Mouse (Mus musculus): ENCODE results near the gene Prdm15. TPM values are rescaled to one million over a fixed set of nuclear protein-coding genes. Genes with fewer than 3 reads are reported as not detected.

Prdm15 gene
- 2.8 and 3.7 TPM in 2 replicates for polyA plus RNA-seq (2015; fragmentation: Nextera tagmentation; extraction: Ambion mirVana)

GRCm38 (mm10) chr16:97851741-97852319 lies at the start of gene Prdm15:
Gene Prdm15 (minus strand): TSS chr16:97851850.
- TF ChIP-seq EP300 (IDR thresholded peaks at IDR 0.05) (no peak), CTCF (IDR thresholded peaks at IDR 0.05) (no peak)
- Histone ChIP-seq H3K4me3 (ENCODE audit: low read depth, low read length) (peak within 1 kb of the TSS; percentile 93), H3K36me3 (ENCODE audit: insufficient read depth, low read length) (no peaks in the 10 kb centered on the region), H3K4me1 (ENCODE audit: insufficient read depth, low read depth, low read length) (peaks cover 8% of the 10 kb centered on the region; the same call in 1 of the 2 replicates), H3K27ac (ENCODE audit: low read length) (peak within 1 kb of the TSS; percentile 99), H3K27me3 (replicated peaks; ENCODE audit: insufficient read depth, low read length) (no peaks in the 10 kb centered on the region), H3K4me2 (replicated peaks; ENCODE audit: low read depth, low read length) (peak within 1 kb of the TSS; percentile 74), H3K9me3 (ENCODE audit: low read length) (no peaks in the 10 kb centered on the region), H3K9ac (replicated peaks; ENCODE audit: low read depth) (peak within 1 kb of the TSS; percentile 98)
- under 1% methylated on average over 29 of the region's 31 CpGs for WGBS
- DNase-seq (ENCODE audit: low spot score) (peak; percentile 90), ATAC-seq (peak; percentile 87)

- ATAC-seq = peak; percentile 95
- H3K4me2 ChIP-seq (replicated peaks; ENCODE audit: low read depth, low read length) = no peak overlapping the region
- 24% methylated on average over 5 of the region's 5 CpGs for whole genome bisulfite sequencing
Measured at GRCm38 (mm10) chr16:97897346-97898024, 45.8 kb upstream of the Prdm15 start.

GRCm38 (mm10) chr16:97887762-97888161 lies 36.1 kb upstream of the Prdm15 start:
- H3K27me3 ChIP-seq (replicated peaks; ENCODE audit: insufficient read depth, low read length) = no peaks in the 10 kb centered on the region
- H3K4me1 ChIP-seq (ENCODE audit: insufficient read depth, low read depth, low read length) = no peaks in the 10 kb centered on the region
- ATAC-seq = no peak
- DNase-seq (ENCODE audit: low spot score) = no peak
- no peak overlapping the region for H3K9ac ChIP-seq (replicated peaks; ENCODE audit: low read depth)
- no peak overlapping the region for H3K4me3 ChIP-seq (ENCODE audit: low read depth, low read length)
- peaks cover 9% of the 10 kb centered on the region; the same call in 1 of the 2 replicates for H3K36me3 ChIP-seq (ENCODE audit: insufficient read depth, low read length)
- no peak overlapping the region for H3K4me2 ChIP-seq (replicated peaks; ENCODE audit: low read depth, low read length)
- H3K9me3 ChIP-seq (ENCODE audit: low read length) = no peaks in the 10 kb centered on the region
- TF ChIP-seq EP300 (IDR thresholded peaks at IDR 0.05) = no peak
- no peak for TF ChIP-seq CTCF (IDR thresholded peaks at IDR 0.05)
- H3K27ac ChIP-seq (ENCODE audit: low read length) = no peak overlapping the region

More at GRCm38 (mm10) chr16:97897346-97898024, 45.8 kb upstream of the Prdm15 start:
- no peaks in the 10 kb centered on the region for H3K27me3 ChIP-seq (replicated peaks; ENCODE audit: insufficient read depth, low read length)
- H3K36me3 ChIP-seq (ENCODE audit: insufficient read depth, low read length) = no peaks in the 10 kb centered on the region
- peak overlapping the region; percentile 29 for H3K27ac ChIP-seq (ENCODE audit: low read length)
- H3K9me3 ChIP-seq (ENCODE audit: low read length) = no peaks in the 10 kb centered on the region
- no peak overlapping the region for H3K4me3 ChIP-seq (ENCODE audit: low read depth, low read length)
- TF ChIP-seq CTCF (IDR thresholded peaks at IDR 0.05) = no peak
- TF ChIP-seq EP300 (IDR thresholded peaks at IDR 0.05) = peak; percentile 74
- no peaks in the 10 kb centered on the region for H3K4me1 ChIP-seq (ENCODE audit: insufficient read depth, low read depth, low read length)
- H3K9ac ChIP-seq (replicated peaks; ENCODE audit: low read depth) = no peak overlapping the region
- peak; percentile 88 for DNase-seq (ENCODE audit: low spot score)

GRCm38 (mm10) chr16:97883696-97884095 lies 32.0 kb upstream of the Prdm15 start:
- Histone ChIP-seq H3K4me3 (ENCODE audit: low read depth, low read length) (no peak overlapping the region), H3K9ac (replicated peaks; ENCODE audit: low read depth) (no peak overlapping the region), H3K4me2 (replicated peaks; ENCODE audit: low read depth, low read length) (no peak overlapping the region), H3K9me3 (ENCODE audit: low read length) (no peaks in the 10 kb centered on the region), H3K4me1 (ENCODE audit: insufficient read depth, low read depth, low read length) (no peaks in the 10 kb centered on the region), H3K36me3 (ENCODE audit: insufficient read depth, low read length) (no peaks in the 10 kb centered on the region; the same call in 1 of the 2 replicates), H3K27ac (ENCODE audit: low read length) (no peak overlapping the region), H3K27me3 (replicated peaks; ENCODE audit: insufficient read depth, low read length) (no peaks in the 10 kb centered on the region)
- ATAC-seq (no peak), DNase-seq (ENCODE audit: low spot score) (no peak)
- WGBS = 90% methylated on average over 1 of the region's 1 CpGs
- TF ChIP-seq EP300 (IDR thresholded peaks at IDR 0.05) (no peak), CTCF (IDR thresholded peaks at IDR 0.05) (no peak)

GRCm38 (mm10) chr16:97882891-97883290 lies 31.2 kb upstream of the Prdm15 start:
- Histone ChIP-seq H3K36me3 (ENCODE audit: insufficient read depth, low read length) (no peaks in the 10 kb centered on the region; the same call in 1 of the 2 replicates), H3K4me2 (replicated peaks; ENCODE audit: low read depth, low read length) (no peak overlapping the region), H3K9ac (replicated peaks; ENCODE audit: low read depth) (no peak overlapping the region), H3K4me1 (ENCODE audit: insufficient read depth, low read depth, low read length) (no peaks in the 10 kb centered on the region), H3K27me3 (replicated peaks; ENCODE audit: insufficient read depth, low read length) (no peaks in the 10 kb centered on the region), H3K9me3 (ENCODE audit: low read length) (no peaks in the 10 kb centered on the region), H3K27ac (ENCODE audit: low read length) (no peak overlapping the region), H3K4me3 (ENCODE audit: low read depth, low read length) (no peak overlapping the region)
- ATAC-seq (no peak), DNase-seq (ENCODE audit: low spot score) (no peak)
- TF ChIP-seq EP300 (IDR thresholded peaks at IDR 0.05) (no peak), CTCF (IDR thresholded peaks at IDR 0.05) (no peak)

GRCm38 (mm10) chr16:97879134-97879533 lies 27.5 kb upstream of the Prdm15 start:
- DNase-seq (ENCODE audit: low spot score) (peak; percentile 41), ATAC-seq (no peak)
- no peak overlapping the region for H3K4me2 ChIP-seq (replicated peaks; ENCODE audit: low read depth, low read length)

More at GRCm38 (mm10) chr16:97879134-97879533, 27.5 kb upstream of the Prdm15 start:
- Histone ChIP-seq H3K27me3 (replicated peaks; ENCODE audit: insufficient read depth, low read length) (no peaks in the 10 kb centered on the region), H3K4me3 (ENCODE audit: low read depth, low read length) (no peak overlapping the region), H3K9ac (replicated peaks; ENCODE audit: low read depth) (no peak overlapping the region), H3K27ac (ENCODE audit: low read length) (no peak overlapping the region), H3K4me1 (ENCODE audit: insufficient read depth, low read depth, low read length) (no peaks in the 10 kb centered on the region), H3K9me3 (ENCODE audit: low read length) (no peaks in the 10 kb centered on the region), H3K36me3 (ENCODE audit: insufficient read depth, low read length) (peaks cover 7% of the 10 kb centered on the region)
- 84% methylated on average over 1 of the region's 1 CpGs for WGBS
- no peak for TF ChIP-seq EP300 (IDR thresholded peaks at IDR 0.05)
- TF ChIP-seq CTCF (IDR thresholded peaks at IDR 0.05) = peak; percentile 79
